Mouse (Mus musculus): ENCODE measurements around the gene Junb. TPM values are rescaled to one million over a fixed set of nuclear protein-coding genes. Genes with fewer than 3 reads are reported as not detected.

Junb gene
- total RNA-seq, 2 experiments from 2014 or later = 6.7 to 16.1 TPM

DNA sequence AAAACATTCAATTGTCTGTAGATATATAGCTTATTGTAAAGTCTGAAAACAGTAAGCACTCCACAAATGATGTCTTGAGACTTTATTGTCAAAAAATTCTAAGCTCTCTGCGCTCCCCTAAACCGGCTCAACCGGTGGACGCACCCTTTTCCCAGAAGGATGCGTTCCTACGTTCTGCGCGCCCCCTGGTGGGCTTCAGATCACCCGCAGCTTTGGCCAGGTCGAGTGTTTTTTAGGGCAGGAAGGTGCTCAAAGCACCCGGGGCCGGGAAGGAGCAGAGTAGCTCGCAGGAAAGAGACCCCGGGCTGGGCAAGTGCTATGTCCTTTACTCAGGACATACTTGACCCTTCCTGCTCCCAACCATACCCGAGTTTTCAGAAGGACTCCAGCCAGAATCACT is 11.3 kb upstream of the Junb start:
- peak; percentile 73 for ATAC-seq (replicated peaks; ENCODE audit: low FRiP score, poor library complexity, severe bottlenecking)

DNA sequence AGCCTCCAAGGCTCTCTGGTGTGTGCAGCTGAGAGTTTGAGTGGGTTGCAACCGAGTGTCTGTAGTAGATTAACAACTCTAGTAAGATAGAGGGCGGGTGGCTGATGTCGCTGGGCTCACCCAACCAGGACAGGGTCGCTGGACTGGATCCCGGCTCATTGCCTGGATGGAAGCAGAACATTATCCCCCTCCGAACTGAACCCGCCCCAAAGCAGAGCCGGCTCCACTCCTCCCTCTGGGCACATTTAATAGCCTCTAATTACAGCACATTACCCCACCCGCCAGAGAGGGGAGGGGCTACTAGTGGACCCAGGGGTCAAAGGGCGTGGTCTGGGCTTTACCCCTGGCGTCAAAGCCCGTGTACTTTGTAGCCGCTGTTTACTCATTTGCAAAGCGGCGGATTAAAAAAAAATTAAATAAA is 10.8 kb upstream of the Junb start:
- peak; percentile 23; the same call in 1 of the 2 replicates for ATAC-seq (replicated peaks; ENCODE audit: low FRiP score, poor library complexity, severe bottlenecking)

DNA sequence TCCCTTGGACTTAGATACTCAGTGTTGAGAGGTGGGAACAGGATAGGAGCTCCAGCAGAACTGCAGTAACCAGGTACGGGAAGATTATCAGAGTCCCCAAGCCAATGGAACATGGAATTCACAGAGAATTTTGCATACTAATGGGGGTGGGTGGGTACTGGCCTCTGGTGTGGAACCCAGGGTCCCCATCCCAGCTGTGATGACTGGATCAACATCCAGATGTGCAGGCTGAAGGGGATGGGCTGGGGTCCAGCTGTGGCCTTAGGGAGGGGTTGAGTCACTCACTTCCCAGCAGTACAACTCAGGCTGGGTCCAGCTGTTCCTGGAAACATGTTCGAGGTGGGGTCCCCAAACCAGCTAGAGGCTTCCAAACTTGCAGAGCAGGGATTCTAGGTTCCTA is 9.4 kb upstream of the Junb start:
- ATAC-seq (replicated peaks; ENCODE audit: low FRiP score, poor library complexity, severe bottlenecking) = no peak

DNA sequence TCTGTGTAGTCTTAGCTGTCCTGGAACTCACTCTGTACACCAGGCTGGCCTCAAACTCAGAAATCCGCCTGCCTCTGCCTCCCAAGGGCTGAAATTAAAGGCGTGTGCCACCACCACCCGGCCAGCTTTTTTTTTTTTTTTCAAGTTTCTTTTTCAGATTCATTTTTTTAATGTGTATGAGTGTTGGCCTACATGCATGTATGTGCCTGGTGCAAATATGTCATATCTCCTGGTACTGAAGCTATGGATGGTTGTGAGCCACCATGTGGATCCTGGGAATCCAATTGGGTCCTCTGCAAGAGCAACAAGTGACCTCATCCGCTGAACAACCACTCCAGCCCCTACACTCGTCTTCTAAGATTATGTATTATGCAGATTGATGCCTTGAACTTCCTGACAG is 8.9 kb upstream of the Junb start:
- ATAC-seq (replicated peaks; ENCODE audit: low FRiP score, poor library complexity, severe bottlenecking) = no peak

DNA sequence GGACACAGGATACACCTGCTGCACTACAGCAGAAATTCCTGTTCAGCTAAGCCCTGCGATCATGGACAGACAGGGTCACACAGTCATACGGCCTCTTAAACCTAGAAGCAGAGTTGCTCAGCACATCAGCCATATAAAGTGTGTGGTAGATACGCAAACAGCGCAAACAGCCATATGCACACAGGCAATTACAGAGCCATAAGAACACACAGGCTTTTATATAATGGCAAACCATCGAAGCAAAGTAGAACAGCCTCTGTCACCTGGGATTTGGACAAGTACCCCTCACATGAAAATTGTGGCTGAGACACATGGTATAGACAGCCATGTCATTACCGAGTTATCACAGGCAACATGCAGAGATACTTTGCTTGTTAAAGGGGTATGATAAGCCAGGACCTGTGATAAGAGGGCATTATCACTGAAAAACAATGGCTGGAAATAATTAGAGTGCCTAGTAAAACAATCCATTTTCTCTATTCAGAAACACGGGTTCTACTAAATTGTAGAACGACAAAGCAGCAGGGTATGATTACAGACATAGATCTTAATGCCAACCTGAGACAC is 7.9 kb upstream of the Junb start:
- no peak for ATAC-seq (replicated peaks; ENCODE audit: low FRiP score, poor library complexity, severe bottlenecking)

DNA sequence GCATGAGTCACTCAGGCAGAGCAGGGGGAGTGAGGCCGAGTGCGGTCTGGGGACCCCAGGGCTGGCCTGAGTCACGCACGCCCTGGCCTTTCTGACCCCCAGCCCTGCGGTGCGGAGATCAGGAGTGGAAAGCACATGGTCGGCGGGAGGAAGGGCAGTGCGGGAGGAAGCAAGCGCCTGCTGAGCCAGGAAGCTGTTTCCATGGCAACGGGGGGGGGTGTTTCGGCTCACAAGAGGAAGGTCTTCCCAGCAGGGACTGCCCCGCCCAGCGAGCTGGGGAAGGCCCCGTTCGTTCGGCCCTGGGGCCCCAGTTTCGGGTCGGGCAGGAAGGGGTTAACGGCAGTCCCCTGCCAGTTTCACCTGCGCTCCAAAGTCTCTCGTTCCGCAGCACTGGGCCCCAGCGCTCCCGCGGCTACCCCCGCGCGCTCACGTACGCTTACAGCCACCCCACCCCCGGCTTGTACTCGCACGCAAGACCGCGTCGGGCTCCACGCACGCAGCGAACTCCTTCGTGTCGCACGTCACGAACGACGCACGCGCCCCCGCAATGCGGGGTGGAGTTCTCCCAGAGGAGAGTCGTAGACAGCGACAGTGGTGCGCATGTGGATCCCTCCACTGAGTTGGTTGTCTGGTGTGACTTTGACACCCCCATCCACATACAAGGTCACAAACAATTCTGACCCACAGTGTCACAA is 7.3 kb upstream of the Junb start:
- ATAC-seq (replicated peaks; ENCODE audit: low FRiP score, poor library complexity, severe bottlenecking) = peak; percentile 6; the same call in 1 of the 2 replicates

DNA sequence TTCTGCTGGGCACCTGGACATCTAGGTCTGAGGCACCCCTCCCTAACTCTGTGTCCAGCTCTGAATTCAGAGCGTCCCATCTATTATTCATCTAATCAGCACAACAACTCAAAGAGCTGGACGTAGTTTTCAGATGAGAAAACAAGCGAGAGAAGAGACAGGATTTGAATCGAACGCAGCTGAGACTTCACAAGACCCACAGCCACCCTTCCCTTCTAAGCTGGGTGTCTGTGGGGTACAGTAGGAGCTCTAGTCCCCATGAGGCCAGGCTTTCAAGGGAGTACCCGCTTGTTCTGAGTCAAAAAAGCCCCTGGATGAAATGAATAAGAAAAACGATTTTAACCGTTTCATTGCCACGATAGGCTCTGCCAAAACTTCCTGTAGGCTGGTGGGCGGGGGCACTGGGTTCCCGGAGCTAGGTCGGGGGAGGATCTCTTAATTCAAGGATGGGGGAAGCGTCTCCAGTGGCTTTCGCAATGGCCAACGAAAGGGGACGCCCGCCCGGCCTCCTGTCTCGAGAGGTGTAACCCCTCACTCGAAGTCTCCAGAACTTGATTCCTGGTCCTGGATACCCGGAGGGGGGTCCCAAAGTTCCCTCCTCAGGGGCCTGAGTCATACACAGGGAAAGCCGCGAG is 6.6 kb upstream of the Junb start:
- ATAC-seq (replicated peaks; ENCODE audit: low FRiP score, poor library complexity, severe bottlenecking) = no peak

DNA sequence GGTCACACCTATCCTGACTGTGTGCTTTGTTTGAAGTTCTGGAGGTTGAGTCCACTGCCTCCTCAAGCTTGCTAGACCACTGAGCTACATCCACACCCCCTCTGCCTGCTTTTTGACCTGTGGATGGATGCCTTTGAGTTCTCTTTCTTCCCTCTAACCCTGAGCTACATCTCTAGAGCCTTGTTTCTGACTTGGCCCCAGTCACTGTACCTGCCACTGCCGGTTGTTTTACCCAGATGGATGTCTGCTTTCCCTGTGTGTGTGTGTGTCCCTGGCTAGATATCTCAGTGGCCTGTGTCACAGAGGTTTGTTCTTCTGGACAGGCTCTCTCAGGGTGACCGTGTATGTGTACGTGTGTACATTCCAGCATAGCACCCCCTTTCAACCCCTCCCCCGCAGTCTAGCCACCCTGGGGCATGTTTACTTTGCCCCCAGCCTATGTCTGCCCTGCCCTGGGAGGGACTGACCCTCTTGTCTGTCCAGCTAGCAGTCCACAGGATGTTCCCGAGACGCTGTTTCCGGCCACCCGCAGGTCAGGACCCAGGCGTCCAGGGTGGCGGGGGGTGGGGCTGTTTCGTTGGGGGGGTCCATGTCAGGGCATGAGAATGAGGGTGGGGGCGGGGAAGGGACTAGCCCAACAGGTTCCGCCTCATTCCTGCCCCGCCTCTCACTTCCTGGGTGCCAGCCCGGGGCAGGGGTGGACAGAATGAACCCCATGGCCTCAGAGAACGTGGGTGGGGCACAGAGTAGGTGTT is 6.0 kb upstream of the Junb start:
- no peak for ATAC-seq (replicated peaks; ENCODE audit: low FRiP score, poor library complexity, severe bottlenecking)

DNA sequence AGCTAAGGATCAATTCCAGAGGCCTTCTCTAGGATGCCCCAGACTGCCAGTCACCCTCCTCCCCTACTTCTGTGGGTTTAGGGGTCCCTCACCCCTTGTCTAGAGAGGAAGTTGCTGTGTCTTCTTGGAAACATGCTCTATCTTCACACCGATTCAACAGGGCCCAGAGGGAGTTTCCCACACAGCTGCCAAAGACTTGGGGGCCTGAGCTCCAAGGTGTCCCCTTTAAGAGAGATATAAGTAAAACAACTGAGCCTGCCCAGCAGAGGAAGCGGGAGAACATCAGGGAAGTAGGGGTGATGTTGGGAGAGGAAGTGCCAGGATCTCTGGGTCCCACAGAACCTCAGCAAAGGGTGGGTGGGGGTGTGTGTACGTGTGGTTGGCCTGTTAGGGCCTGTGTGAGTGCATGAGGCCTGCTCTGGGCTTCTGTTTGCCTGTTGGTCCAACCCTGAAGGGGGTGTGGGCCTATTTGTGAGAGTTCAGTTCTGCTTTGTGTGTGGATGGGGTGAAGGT is 4.0 kb upstream of the Junb start:
- no peak for ATAC-seq (replicated peaks; ENCODE audit: low FRiP score, poor library complexity, severe bottlenecking)

DNA sequence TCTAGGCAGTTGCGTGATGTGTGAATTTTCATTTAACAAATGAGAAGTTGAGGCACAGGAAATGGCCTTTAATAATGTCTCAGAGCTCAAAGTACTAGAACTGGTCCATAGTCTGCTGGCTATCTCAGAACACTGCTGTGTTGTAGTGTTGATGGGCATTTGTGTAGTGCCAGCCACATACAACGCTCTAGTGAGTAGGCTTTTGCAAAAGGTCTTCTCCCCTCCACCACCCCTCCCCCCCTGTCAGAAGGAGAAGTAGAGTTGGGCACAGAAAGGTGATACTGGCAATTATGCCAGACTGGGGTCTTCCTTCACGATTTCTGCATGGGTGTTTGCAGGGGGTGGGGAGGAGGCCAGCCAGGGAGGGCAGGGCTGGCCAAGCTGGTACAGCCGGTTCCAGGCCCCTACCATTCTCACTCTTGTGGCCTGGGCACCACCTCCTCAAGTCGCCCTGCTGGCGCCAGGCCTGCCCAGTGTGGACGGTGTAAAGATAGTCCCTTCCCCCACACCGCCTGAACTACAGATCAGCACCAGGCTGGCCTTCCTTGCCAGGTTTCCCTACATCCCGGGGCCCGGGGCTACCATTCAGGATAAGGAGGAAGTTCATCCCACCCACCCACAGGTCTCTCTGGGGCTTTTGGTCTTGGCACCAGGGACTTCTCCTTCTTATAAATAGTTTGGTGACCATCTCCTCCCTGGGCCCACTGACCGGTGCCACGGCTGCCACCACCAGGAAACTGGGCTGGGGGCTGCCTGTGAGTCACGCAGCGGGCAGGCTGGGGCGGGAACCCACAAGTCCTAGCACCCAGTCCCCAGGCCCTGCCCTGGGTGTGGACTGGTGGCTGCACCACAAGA is 3.4 kb upstream of the Junb start:
- no peak for ATAC-seq (replicated peaks; ENCODE audit: low FRiP score, poor library complexity, severe bottlenecking)

DNA sequence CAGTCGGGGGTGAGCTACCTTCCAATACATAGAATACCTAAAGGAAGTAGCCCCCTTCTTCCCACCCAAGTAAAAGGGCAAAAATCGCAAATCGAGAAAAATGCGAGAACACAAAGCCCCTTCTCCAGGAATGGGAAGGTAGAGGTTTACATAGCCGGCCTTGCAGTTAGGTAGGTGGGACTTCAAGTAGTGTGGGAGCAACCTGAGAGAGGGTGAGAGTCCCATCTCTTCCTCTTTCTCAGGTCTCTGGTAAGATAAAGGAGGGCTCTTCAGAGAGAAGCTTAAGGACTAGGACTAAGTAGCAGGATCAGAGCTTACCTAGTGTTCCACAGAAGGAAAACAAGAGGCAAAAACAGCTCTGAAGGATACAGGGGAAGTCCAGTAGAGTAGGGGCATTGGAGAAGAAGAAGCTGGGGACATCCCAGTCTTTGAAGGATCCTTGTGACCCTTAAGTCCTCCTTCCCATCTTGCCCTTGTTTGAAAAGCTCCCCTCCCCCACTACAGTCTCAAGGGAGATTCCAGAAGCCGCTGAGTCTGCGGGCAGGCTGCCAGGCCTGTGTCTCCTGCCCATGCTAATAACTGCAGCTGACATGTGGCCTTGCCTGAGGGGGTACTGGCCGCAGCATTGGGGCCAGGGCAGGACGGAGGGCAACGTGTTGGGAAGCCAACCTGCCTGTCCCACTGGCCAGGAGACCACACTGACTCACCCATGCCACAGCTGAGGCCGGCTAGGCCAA is 2.3 kb upstream of the Junb start:
- ATAC-seq (replicated peaks; ENCODE audit: low FRiP score, poor library complexity, severe bottlenecking) = no peak

DNA sequence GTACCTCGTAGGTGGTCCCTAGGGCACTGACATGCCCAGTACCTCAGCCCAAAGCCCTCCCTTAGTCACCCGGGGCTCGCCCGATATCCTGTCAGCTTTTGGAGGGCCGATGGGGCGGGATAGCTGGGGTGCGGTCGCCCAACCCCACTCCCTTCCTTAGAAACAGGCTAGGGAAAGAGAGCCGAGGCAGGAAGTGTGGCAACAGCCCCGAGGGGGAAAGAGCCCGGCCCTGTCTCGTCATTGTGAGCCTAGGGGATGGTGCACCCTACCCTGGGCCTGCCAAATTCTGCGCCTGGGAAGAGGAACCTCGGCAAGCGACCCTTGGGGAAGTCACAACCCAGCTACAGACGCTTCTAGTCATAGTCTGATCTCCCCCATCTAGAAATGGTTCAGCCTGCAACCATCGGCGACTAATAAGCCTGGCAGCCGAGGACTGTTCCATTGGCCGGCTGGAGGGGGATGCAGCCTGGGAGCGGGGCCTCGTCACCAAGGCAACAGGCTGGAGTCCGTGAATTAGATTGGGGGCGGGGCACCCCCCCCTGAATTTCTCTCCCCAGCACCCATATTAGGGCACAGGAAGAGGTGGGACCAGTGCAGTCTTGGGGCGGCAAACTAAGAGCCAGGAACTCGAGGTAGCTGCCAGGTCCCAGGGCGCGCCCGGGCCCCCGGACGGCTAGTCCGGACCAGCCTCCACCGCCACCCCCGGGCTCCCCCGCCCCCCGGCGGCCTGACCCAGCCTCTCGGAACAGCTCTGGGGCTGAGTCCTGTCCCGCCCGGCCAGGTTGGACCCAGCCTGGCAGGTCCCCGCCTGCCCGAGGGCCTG is 1.3 kb upstream of the Junb start:
- peak; percentile 62 for ATAC-seq (replicated peaks; ENCODE audit: low FRiP score, poor library complexity, severe bottlenecking)

DNA sequence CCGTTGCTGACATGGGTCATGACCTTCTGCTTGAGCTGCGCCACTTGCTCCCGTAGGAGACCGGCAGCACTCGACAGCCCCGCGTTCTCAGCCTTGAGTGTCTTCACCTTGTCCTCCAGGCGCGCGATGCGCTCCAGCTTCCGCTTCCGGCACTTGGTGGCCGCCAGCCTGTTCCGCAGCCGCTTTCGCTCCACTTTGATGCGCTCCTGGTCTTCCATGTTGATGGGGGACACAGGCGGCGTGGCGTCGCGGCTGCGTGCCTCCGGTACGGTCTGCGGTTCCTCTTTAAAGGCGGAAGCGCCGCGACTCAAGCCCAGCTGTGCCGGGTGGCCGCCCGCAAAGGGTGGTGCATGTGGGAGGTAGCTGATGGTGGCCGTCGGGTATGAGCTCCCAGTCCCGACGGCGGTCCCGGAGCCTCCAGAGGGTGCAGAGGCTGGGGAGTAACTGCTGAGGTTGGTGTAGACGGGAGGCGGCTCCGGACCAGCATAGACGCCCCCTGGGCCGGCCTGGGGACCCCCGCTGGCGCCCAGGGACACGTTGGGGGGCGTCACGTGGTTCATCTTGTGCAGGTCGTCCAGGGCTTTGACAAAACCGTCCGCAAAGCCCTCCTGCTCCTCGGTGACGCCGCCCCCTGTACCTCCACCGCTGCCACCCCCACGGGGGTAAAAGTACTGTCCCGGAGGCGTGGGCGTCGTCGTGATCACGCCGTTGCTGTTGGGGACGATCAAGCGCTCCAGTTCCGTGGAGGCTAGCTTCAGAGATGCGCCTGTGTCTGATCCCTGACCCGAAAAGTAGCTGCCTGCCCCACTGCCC is 877 bp downstream of the Junb start:
- ATAC-seq (replicated peaks; ENCODE audit: low FRiP score, poor library complexity, severe bottlenecking) = no peak

DNA sequence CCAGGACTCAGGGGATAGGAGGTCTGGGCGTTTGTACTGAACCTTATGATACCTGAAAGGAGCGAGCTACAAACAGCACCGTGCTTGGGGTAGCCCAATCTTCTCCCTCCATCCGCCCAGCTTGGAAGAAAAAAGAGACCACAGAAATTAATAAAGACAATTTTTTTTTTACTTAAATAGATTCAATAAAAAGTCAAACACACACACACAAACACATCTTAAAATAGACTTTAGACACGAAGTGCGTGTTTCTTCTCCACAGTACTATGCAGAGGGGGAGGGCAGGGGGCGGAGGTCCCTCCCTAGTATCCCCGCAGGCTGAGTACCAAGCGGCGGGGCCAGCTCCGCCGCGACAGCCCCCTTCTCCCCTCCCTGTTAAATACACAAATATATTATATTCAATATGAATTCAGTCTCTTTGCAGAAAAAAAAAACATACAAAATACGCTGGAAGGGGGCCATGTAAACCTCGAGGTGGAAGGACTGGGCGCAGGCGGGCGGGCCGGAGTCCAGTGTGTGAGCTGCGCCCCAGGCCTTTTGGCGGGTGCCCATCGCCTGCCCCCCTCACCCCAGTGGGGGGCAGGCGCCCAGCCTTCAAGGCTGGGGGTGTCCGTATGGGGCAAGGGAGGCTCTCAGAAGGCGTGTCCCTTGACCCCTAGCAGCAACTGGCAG is 1.6 kb downstream of the Junb start:
- no peak for ATAC-seq (replicated peaks; ENCODE audit: low FRiP score, poor library complexity, severe bottlenecking)

DNA sequence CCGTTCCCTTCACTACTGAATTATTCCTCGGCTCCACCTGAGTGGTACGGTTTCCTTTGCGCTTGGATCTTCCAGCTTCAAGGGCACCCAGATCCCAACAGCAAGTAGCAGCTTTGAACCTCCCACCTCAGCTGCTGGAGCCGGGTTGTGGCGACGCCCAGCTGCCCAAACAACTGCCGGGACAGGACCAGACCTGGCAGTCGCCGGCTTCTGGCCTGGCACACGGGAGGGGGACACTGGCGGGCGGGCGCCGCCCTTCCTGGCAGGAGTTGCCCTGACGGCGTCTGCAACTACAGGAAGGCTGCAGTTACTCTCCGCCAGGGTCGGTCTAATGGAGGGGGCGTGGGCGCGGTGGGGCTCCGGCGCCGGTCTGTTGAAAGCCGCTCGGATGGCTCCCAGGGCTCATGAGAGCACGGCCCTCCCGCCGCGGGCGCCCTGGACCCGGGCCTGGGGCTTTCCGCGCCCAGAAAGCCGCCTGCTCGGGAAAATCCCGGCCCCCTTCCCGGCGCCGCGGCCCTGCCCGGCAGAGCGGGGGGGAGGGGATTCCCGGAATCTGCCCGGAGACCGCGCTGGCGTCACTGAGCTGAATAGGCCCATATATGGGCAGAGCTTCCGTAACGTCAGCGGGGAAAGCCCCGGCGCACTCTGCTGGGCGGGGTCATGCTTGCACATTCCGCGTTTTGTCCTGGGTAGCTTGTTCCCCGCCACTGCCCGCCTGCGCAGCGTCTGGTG is 2.3 kb downstream of the Junb start:
- peak; percentile 61 for ATAC-seq (replicated peaks; ENCODE audit: low FRiP score, poor library complexity, severe bottlenecking)

DNA sequence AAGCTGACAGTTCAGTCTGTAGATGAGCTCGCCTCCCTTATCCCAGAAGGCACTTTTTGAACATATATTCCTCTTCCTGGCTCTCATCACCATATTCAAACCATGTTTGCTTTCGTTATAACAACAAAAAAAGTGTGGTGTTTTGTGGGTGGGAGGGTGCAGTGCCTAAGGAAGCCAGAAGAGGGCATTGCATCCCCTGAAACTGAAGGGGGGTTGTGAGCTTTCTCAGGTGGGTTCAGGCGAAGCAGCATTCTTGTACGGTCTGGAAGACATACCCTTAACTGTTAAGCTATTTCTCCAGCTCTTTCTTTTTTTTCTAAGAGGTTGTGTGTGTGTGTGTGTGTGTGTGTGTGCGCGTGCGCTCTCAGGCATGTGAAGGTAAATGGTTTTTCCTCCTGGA is 3.1 kb downstream of the Junb start:
- no peak for ATAC-seq (replicated peaks; ENCODE audit: low FRiP score, poor library complexity, severe bottlenecking)

Measured in erythroblast, adult 5-6 weeks (primary cell).